ENCODE assay signal across 17 mouse cellular contexts in genomic region chr11:66609733-66610132, GRCm38 (mm10).
"Had no signal": no experiment of that assay in that cellular context is flagged by ENCODE, and none has a peak within 500 bp of the region (broad histone marks: within the 10 kb centered on the region; RNA-seq: fewer than 3 reads in every experiment).

No protein-coding gene starts in this region.

- DNase-seq: gastrocnemius, postnatal 14 days; gastrocnemius, postnatal 36 days; heart, adult 11 months; heart, adult 2 months; heart, postnatal 14 days; heart, postnatal 36 days; kidney, adult 11 months; kidney, adult 2 months; kidney, adult 9 months; kidney, postnatal 14 days; kidney, postnatal 36 days; layer of hippocampus, adult 9-11 months; layer of hippocampus, postnatal 36 days; left cerebral cortex, postnatal 4 days had no signal

- ATAC-seq: hindbrain, postnatal 0 days; intestine, embryonic 16.5 days; liver, embryonic 12.5 days had no signal
